Mouse (Mus musculus) lung, postnatal 0 days (tissue): ENCODE data around the gene Itgb2l.

Source experiments
- CTCF ChIP-seq: IDR thresholded peaks from 2 replicates; pipeline ENCODE4 v1.5.1; 2016; ENCODE audit warnings: antibody characterized with exemption, mild to moderate bottlenecking
- EP300 ChIP-seq: IDR thresholded peaks from 2 replicates; pipeline ENCODE4 v1.6.1; 2016; ENCODE audit warnings: antibody characterized with exemption, mild to moderate bottlenecking, control low read depth

GRCm38 (mm10) chr16:96481791-96482190, 38.4 kb upstream of the Itgb2l start:
- no peak for TF ChIP-seq CTCF
- no peak for TF ChIP-seq EP300
